Mouse (Mus musculus) C2C12 (cell line): Measurements from ENCODE around the gene Tspan5. TPM values are rescaled to one million over a fixed set of nuclear protein-coding genes. Genes with fewer than 3 reads are reported as not detected.

Experiments used
- H3K27me3 ChIP-seq: one replicate; pipeline ENCODE4 v1.6.1; 2011; ENCODE audit not compliant: control insufficient read depth, insufficient read depth, insufficient read length
- H3K36me3 ChIP-seq: one replicate; pipeline ENCODE4 v1.6.1; 2011; ENCODE audit not compliant: control insufficient read depth, insufficient read depth
- H3K4me3 ChIP-seq: one replicate; pipeline ENCODE4 v1.5.1; 2011; ENCODE audit warnings: mild to moderate bottlenecking, control low read depth; ENCODE audit not compliant: poor library complexity, insufficient read depth, severe bottlenecking
- H3K79me2 ChIP-seq: one replicate; pipeline ENCODE4 v1.6.1; 2011; ENCODE audit not compliant: control insufficient read depth, insufficient read depth
- H3K79me3 ChIP-seq: one replicate; pipeline ENCODE4 v1.6.1; 2011; ENCODE audit warnings: low read depth, control low read depth
- H3ac ChIP-seq: one replicate; pipeline ENCODE3; 2011; ENCODE audit warnings: low read depth; ENCODE audit not compliant: control insufficient read depth, insufficient read length
- CEBPB ChIP-seq: IDR thresholded peaks from one replicate; pipeline ENCODE4 v1.6.1; 2011; ENCODE audit warnings: low read depth, mild to moderate bottlenecking, control low read depth, moderate library complexity
- CTCF ChIP-seq: IDR thresholded peaks from one replicate; pipeline ENCODE4 v1.5.1; 2011; ENCODE audit not compliant: control insufficient read depth, insufficient read depth, insufficient read length
- FOSL1 ChIP-seq: IDR thresholded peaks from one replicate; pipeline ENCODE4 v1.8.0; 2011; ENCODE audit warnings: mild to moderate bottlenecking, low read length; ENCODE audit not compliant: poor library complexity, insufficient read depth, severe bottlenecking
- MAX ChIP-seq: IDR thresholded peaks from one replicate; pipeline ENCODE4 v1.6.1; 2011; ENCODE audit warnings: mild to moderate bottlenecking, control low read depth
- MYOD1 ChIP-seq: IDR thresholded peaks from one replicate; pipeline ENCODE4 v1.6.1; 2011; ENCODE audit warnings: low read depth; ENCODE audit not compliant: control insufficient read depth, insufficient read length
- MYOG ChIP-seq: IDR thresholded peaks from one replicate; pipeline ENCODE4 v1.6.1; 2011; ENCODE audit not compliant: control insufficient read depth, insufficient read length; ENCODE audit errors: extremely low read depth
- USF1 ChIP-seq: IDR thresholded peaks from one replicate; pipeline ENCODE4 v1.6.1; 2011; ENCODE audit warnings: low read depth, mild to moderate bottlenecking, control low read depth, moderate library complexity
- polyA plus RNA-seq: library from polyadenylated mRNA; unstranded; fragments of >200 nt; fragmentation: generic; extraction: Trizol; gene quantifications from one replicate; pipeline ENCODE4 v1.2.1, GENCODE M21; 2012; ENCODE audit warnings: missing spikeins

Tspan5 gene
- polyA plus RNA-seq, 1 experiment = 35.7 TPM

GRCm38 (mm10) chr3:138845820-138846219 is 103.8 kb downstream of the Tspan5 start:
- peaks cover 3% of the 10 kb centered on the region for H3K79me3 ChIP-seq
- H3K4me3 ChIP-seq = no peak overlapping the region
- H3ac ChIP-seq = no peak overlapping the region
- H3K36me3 ChIP-seq = no peaks in the 10 kb centered on the region
- H3K79me2 ChIP-seq = no peaks in the 10 kb centered on the region
- TF ChIP-seq CTCF (no peak), CEBPB (no peak), MYOG (no peak), FOSL1 (no peak), MYOD1 (no peak), MAX (no peak), USF1 (no peak)
- no peaks in the 10 kb centered on the region for H3K27me3 ChIP-seq

GRCm38 (mm10) chr3:138847809-138848208 is 105.8 kb downstream of the Tspan5 start:
- Histone ChIP-seq H3K36me3 (no peaks in the 10 kb centered on the region), H3K4me3 (no peak overlapping the region), H3K27me3 (no peaks in the 10 kb centered on the region), H3K79me3 (peaks cover 5% of the 10 kb centered on the region), H3ac (no peak overlapping the region), H3K79me2 (no peaks in the 10 kb centered on the region)
- no peak for TF ChIP-seq MYOD1
- TF ChIP-seq MAX = no peak
- no peak for TF ChIP-seq MYOG
- TF ChIP-seq CEBPB = no peak
- no peak for TF ChIP-seq FOSL1
- no peak for TF ChIP-seq USF1
- TF ChIP-seq CTCF = no peak

- Histone ChIP-seq H3K79me3 (peaks cover 5% of the 10 kb centered on the region), H3ac (no peak overlapping the region), H3K27me3 (no peaks in the 10 kb centered on the region), H3K79me2 (no peaks in the 10 kb centered on the region), H3K4me3 (no peak overlapping the region), H3K36me3 (no peaks in the 10 kb centered on the region)
- TF ChIP-seq FOSL1 (no peak), MYOD1 (no peak), MYOG (no peak), MAX (no peak), CTCF (no peak), USF1 (no peak), CEBPB (no peak)
These were observed 107.8 kb downstream of the Tspan5 start for GRCm38 (mm10) chr3:138849755-138850301.

GRCm38 (mm10) chr3:138851876-138852275 is 109.9 kb downstream of the Tspan5 start:
- Histone ChIP-seq H3K79me3 (peaks cover 8% of the 10 kb centered on the region), H3K27me3 (no peaks in the 10 kb centered on the region), H3K4me3 (no peak overlapping the region), H3K36me3 (no peaks in the 10 kb centered on the region), H3ac (no peak overlapping the region), H3K79me2 (no peaks in the 10 kb centered on the region)
- TF ChIP-seq MYOD1 (no peak), CTCF (no peak), MAX (no peak), MYOG (no peak), FOSL1 (no peak), USF1 (no peak), CEBPB (no peak)

GRCm38 (mm10) chr3:138852982-138853689 is 111.1 kb downstream of the Tspan5 start:
- Histone ChIP-seq H3K4me3 (no peak overlapping the region), H3K36me3 (no peaks in the 10 kb centered on the region), H3ac (no peak overlapping the region), H3K79me2 (no peaks in the 10 kb centered on the region), H3K27me3 (no peaks in the 10 kb centered on the region), H3K79me3 (peaks cover 8% of the 10 kb centered on the region)
- no peak for TF ChIP-seq USF1
- no peak for TF ChIP-seq CEBPB
- TF ChIP-seq CTCF = no peak
- TF ChIP-seq MYOG = no peak
- TF ChIP-seq MAX = no peak
